Mouse (Mus musculus): Measurements from ENCODE around the gene Anks1. TPM values are rescaled to one million over a fixed set of nuclear protein-coding genes. Genes with fewer than 3 reads are reported as not detected.
A peak's percentile ranks its signal among the peaks of the same experiment; 100 is the strongest.

The Anks1 gene
- polyA plus RNA-seq, 1 experiment from 2014 or later, result 19.5 TPM

GRCm38 (mm10) chr17:28034986-28035385 is 125.9 kb downstream of the Anks1 start:
- no peak overlapping the region for H3K4me2 ChIP-seq (replicated peaks; ENCODE audit: low read depth, low read length)
- H3K4me1 ChIP-seq (ENCODE audit: control insufficient read depth, insufficient read depth, low read length), result peaks cover 9% of the 10 kb centered on the region
- H3K4me3 ChIP-seq (ENCODE audit: low read depth, low read length), result no peak overlapping the region
- ATAC-seq (ENCODE audit: insufficient number of reproducible peaks, insufficient read depth, low FRiP score, low read depth), result no peak
- 65% methylated on average over 8 of the region's 8 CpGs for WGBS
- H3K27me3 ChIP-seq (ENCODE audit: control insufficient read depth, insufficient read depth, low read length), result no peaks in the 10 kb centered on the region
- H3K27ac ChIP-seq (ENCODE audit: low read length), result no peak overlapping the region
- H3K9ac ChIP-seq (replicated peaks; ENCODE audit: low read depth, low read length), result no peak overlapping the region
- no peaks in the 10 kb centered on the region for H3K36me3 ChIP-seq (ENCODE audit: control insufficient read depth, insufficient read depth, low read length)
- no peaks in the 10 kb centered on the region for H3K9me3 ChIP-seq (ENCODE audit: control insufficient read depth, low read depth, low read length)

DNA sequence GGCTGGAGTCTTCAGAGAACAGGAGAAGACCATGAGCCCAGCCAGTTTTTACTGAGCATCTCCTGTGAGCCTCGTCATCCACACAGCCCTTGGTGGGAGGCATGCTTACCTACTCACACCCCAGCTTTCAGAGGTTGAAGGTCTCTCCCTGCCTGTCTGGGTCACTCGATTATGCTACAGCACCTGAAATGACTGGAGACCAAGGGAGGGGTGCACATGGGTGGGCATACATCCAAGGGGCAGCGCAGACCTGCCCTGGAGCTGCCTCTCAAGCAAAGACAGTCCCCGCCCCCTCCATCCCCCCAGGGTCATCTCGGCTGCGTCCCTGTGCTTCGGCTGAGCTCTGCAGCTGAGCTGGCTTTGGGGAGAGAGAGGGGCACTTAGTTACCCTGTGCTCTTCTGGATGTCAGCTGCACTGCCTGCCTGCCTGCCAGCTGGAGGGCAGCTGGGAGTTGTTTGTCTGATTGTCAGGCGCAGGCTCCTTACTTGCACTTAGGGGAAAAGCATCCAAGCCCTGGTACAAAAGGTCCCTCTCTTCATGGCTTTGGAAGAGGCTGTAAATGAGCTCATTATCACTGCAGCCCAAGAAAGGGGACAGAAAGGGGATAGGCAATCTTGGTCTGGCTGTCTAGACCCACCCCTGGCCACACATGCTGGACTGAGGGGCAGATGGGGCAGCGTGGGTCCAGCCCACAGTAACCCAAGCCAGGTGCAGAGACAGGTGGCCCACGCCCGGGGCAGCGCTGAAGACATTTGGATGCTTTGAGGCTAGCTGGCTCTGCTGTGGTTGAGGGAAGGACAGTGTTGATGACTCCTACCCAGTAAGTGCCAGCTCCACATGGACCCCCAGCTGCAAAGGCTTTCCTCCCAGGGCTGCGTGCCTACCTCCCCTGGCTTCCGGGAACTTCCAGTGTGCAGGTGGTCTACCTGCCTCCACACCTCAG is 128.0 kb downstream of the Anks1 start:
- Histone ChIP-seq H3K4me2 (replicated peaks; ENCODE audit: low read depth, low read length) (no peak overlapping the region), H3K9me3 (ENCODE audit: control insufficient read depth, low read depth, low read length) (no peaks in the 10 kb centered on the region), H3K9ac (replicated peaks; ENCODE audit: low read depth, low read length) (no peak overlapping the region), H3K4me1 (ENCODE audit: control insufficient read depth, insufficient read depth, low read length) (peaks cover 11% of the 10 kb centered on the region), H3K27me3 (ENCODE audit: control insufficient read depth, insufficient read depth, low read length) (no peaks in the 10 kb centered on the region), H3K36me3 (ENCODE audit: control insufficient read depth, insufficient read depth, low read length) (peaks cover 8% of the 10 kb centered on the region; the same call in 1 of the 2 replicates), H3K4me3 (ENCODE audit: low read depth, low read length) (no peak overlapping the region), H3K27ac (ENCODE audit: low read length) (peak overlapping the region; percentile 21; the same call in 1 of the 2 replicates)
- 59% methylated on average over 14 of the region's 14 CpGs for WGBS
- ATAC-seq (ENCODE audit: insufficient number of reproducible peaks, insufficient read depth, low FRiP score, low read depth), result no peak

- Histone ChIP-seq H3K9ac (replicated peaks; ENCODE audit: low read depth, low read length) (no peak overlapping the region), H3K27me3 (ENCODE audit: control insufficient read depth, insufficient read depth, low read length) (no peaks in the 10 kb centered on the region), H3K27ac (ENCODE audit: low read length) (no peak overlapping the region), H3K36me3 (ENCODE audit: control insufficient read depth, insufficient read depth, low read length) (peaks cover 11% of the 10 kb centered on the region; the same call in 1 of the 2 replicates), H3K4me1 (ENCODE audit: control insufficient read depth, insufficient read depth, low read length) (peaks cover 8% of the 10 kb centered on the region; the same call in 1 of the 2 replicates), H3K9me3 (ENCODE audit: control insufficient read depth, low read depth, low read length) (no peaks in the 10 kb centered on the region), H3K4me2 (replicated peaks; ENCODE audit: low read depth, low read length) (no peak overlapping the region), H3K4me3 (ENCODE audit: low read depth, low read length) (no peak overlapping the region)
- WGBS, result 35% methylated on average over 16 of the region's 16 CpGs
- no peak for ATAC-seq (ENCODE audit: insufficient number of reproducible peaks, insufficient read depth, low FRiP score, low read depth)
These were observed 131.5 kb downstream of the Anks1 start for GRCm38 (mm10) chr17:28040620-28041019.

DNA sequence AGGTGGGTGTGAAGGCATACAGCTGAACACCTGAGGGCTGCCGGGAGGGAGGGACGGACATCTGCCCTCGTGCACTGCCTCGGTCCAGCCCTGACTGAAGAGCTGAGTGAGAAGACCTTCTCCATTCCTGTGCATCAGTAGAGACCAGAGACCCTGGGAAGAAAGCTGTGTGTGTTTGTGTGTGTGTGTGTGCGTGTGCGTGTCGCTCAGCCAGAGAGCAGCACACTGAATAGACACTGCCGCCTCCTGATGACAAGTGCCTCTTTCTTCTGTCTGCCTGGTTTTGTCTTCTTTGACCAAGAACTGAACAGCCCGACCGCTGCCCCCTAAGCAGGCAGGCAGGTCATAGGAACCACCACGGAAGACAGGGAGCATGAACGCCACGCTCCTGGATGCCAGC is 132.2 kb downstream of the Anks1 start:
- no peak overlapping the region for H3K9ac ChIP-seq (replicated peaks; ENCODE audit: low read depth, low read length)
- no peak for ATAC-seq (ENCODE audit: insufficient number of reproducible peaks, insufficient read depth, low FRiP score, low read depth)
- 94% methylated on average over 13 of the region's 13 CpGs for WGBS
- no peak overlapping the region for H3K4me3 ChIP-seq (ENCODE audit: low read depth, low read length)
- H3K4me1 ChIP-seq (ENCODE audit: control insufficient read depth, insufficient read depth, low read length), result peaks cover 8% of the 10 kb centered on the region; the same call in 1 of the 2 replicates
- H3K27ac ChIP-seq (ENCODE audit: low read length), result no peak overlapping the region
- H3K27me3 ChIP-seq (ENCODE audit: control insufficient read depth, insufficient read depth, low read length), result no peaks in the 10 kb centered on the region
- H3K36me3 ChIP-seq (ENCODE audit: control insufficient read depth, insufficient read depth, low read length), result peaks cover 11% of the 10 kb centered on the region; the same call in 1 of the 2 replicates
- H3K4me2 ChIP-seq (replicated peaks; ENCODE audit: low read depth, low read length), result no peak overlapping the region
- H3K9me3 ChIP-seq (ENCODE audit: control insufficient read depth, low read depth, low read length), result no peaks in the 10 kb centered on the region

- Histone ChIP-seq H3K9me3 (ENCODE audit: control insufficient read depth, low read depth, low read length) (no peaks in the 10 kb centered on the region), H3K4me1 (ENCODE audit: control insufficient read depth, insufficient read depth, low read length) (0 out of 2 replicates have a peak, but pooled peaks cover 2% of the 10 kb centered on the region), H3K27ac (ENCODE audit: low read length) (no peak overlapping the region), H3K4me3 (ENCODE audit: low read depth, low read length) (no peak overlapping the region), H3K27me3 (ENCODE audit: control insufficient read depth, insufficient read depth, low read length) (no peaks in the 10 kb centered on the region), H3K4me2 (replicated peaks; ENCODE audit: low read depth, low read length) (no peak overlapping the region), H3K36me3 (ENCODE audit: control insufficient read depth, insufficient read depth, low read length) (peaks cover 15% of the 10 kb centered on the region; the same call in 1 of the 2 replicates), H3K9ac (replicated peaks; ENCODE audit: low read depth, low read length) (no peak overlapping the region)
- WGBS, result 59% methylated on average over 23 of the region's 23 CpGs
- ATAC-seq (ENCODE audit: insufficient number of reproducible peaks, insufficient read depth, low FRiP score, low read depth), result no peak
These were observed 133.2 kb downstream of the Anks1 start for GRCm38 (mm10) chr17:28042299-28042771.

DNA sequence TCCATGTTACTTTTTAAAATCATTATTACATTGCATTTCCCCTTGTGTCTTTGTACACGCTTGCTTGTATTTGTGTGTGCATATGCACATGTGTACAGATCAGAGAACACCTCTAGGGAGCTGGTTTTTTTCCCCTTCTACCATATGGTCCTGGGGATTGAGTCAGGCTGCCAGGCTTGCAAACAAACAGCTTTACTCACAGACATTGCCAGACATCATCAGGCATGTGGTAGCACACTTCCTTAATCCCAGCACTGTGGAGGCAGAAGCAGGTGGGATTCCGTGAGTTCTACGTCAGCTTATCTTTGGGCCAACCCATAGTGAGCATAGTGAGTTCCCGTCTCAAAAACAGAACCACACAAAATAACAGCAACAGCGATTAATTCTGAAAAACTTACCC is 137.9 kb downstream of the Anks1 start:
- Histone ChIP-seq H3K36me3 (ENCODE audit: control insufficient read depth, insufficient read depth, low read length) (peaks cover 9% of the 10 kb centered on the region; the same call in 1 of the 2 replicates), H3K9ac (replicated peaks; ENCODE audit: low read depth, low read length) (no peak overlapping the region), H3K4me1 (ENCODE audit: control insufficient read depth, insufficient read depth, low read length) (no peaks in the 10 kb centered on the region), H3K4me2 (replicated peaks; ENCODE audit: low read depth, low read length) (no peak overlapping the region), H3K4me3 (ENCODE audit: low read depth, low read length) (no peak overlapping the region), H3K27ac (ENCODE audit: low read length) (no peak overlapping the region), H3K27me3 (ENCODE audit: control insufficient read depth, insufficient read depth, low read length) (no peaks in the 10 kb centered on the region), H3K9me3 (ENCODE audit: control insufficient read depth, low read depth, low read length) (no peaks in the 10 kb centered on the region)
- no peak for ATAC-seq (ENCODE audit: insufficient number of reproducible peaks, insufficient read depth, low FRiP score, low read depth)
- 87% methylated on average over 5 of the region's 5 CpGs for WGBS

DNA sequence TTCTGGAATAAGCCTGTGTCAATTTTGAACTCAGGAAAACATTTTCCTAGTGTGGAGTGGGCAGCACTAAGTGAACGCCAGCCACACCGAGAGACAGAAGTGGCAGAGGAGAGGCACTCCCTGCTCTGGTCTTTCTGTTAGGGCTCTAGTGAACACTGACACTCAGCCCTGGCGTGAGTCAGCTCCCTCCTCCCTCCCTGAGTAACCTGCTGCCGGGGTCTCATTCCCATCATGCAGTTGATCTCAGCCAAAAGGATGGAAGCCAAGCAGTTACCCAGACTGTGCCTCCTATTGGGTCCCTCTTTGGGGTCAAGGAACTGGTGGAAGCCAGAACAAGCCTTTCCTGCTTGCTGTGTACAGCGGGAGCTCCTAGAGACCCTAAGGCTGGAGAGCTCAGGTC is 138.4 kb downstream of the Anks1 start:
- Histone ChIP-seq H3K4me3 (ENCODE audit: low read depth, low read length) (no peak overlapping the region), H3K4me1 (ENCODE audit: control insufficient read depth, insufficient read depth, low read length) (no peaks in the 10 kb centered on the region), H3K36me3 (ENCODE audit: control insufficient read depth, insufficient read depth, low read length) (peaks cover 6% of the 10 kb centered on the region; the same call in 1 of the 2 replicates), H3K27ac (ENCODE audit: low read length) (no peak overlapping the region), H3K9me3 (ENCODE audit: control insufficient read depth, low read depth, low read length) (no peaks in the 10 kb centered on the region), H3K4me2 (replicated peaks; ENCODE audit: low read depth, low read length) (no peak overlapping the region), H3K9ac (replicated peaks; ENCODE audit: low read depth, low read length) (no peak overlapping the region), H3K27me3 (ENCODE audit: control insufficient read depth, insufficient read depth, low read length) (no peaks in the 10 kb centered on the region)
- no peak for ATAC-seq (ENCODE audit: insufficient number of reproducible peaks, insufficient read depth, low FRiP score, low read depth)
- 76% methylated on average over 5 of the region's 5 CpGs for WGBS

GRCm38 (mm10) chr17:28048425-28048824 is 139.3 kb downstream of the Anks1 start:
- no peak overlapping the region for H3K4me3 ChIP-seq (ENCODE audit: low read depth, low read length)
- H3K9me3 ChIP-seq (ENCODE audit: control insufficient read depth, low read depth, low read length), result no peaks in the 10 kb centered on the region
- no peak overlapping the region for H3K27ac ChIP-seq (ENCODE audit: low read length)
- peaks cover 12% of the 10 kb centered on the region; the same call in 1 of the 2 replicates for H3K36me3 ChIP-seq (ENCODE audit: control insufficient read depth, insufficient read depth, low read length)
- no peak overlapping the region for H3K9ac ChIP-seq (replicated peaks; ENCODE audit: low read depth, low read length)
- H3K4me1 ChIP-seq (ENCODE audit: control insufficient read depth, insufficient read depth, low read length), result no peaks in the 10 kb centered on the region
- peak; percentile 46; the same call in 1 of the 2 replicates for ATAC-seq (ENCODE audit: insufficient number of reproducible peaks, insufficient read depth, low FRiP score, low read depth)
- H3K27me3 ChIP-seq (ENCODE audit: control insufficient read depth, insufficient read depth, low read length), result no peaks in the 10 kb centered on the region
- 51% methylated on average over 4 of the region's 4 CpGs for WGBS
- no peak overlapping the region for H3K4me2 ChIP-seq (replicated peaks; ENCODE audit: low read depth, low read length)
